Mouse (Mus musculus) C2C12 (cell line): ENCODE results near the gene Fscn2. TPM values are rescaled to one million over a fixed set of nuclear protein-coding genes. Genes with fewer than 3 reads are reported as not detected.

ENCODE experiments used
- H3K27me3 ChIP-seq: one replicate; pipeline ENCODE4 v1.6.1; 2011; ENCODE audit not compliant: control insufficient read depth, insufficient read depth, insufficient read length
- H3K36me3 ChIP-seq: one replicate; pipeline ENCODE4 v1.6.1; 2011; ENCODE audit not compliant: control insufficient read depth, insufficient read depth
- H3K4me3 ChIP-seq: one replicate; pipeline ENCODE4 v1.5.1; 2011; ENCODE audit warnings: mild to moderate bottlenecking, control low read depth; ENCODE audit not compliant: poor library complexity, insufficient read depth, severe bottlenecking
- H3K79me2 ChIP-seq: one replicate; pipeline ENCODE4 v1.6.1; 2011; ENCODE audit not compliant: control insufficient read depth, insufficient read depth
- H3K79me3 ChIP-seq: one replicate; pipeline ENCODE4 v1.6.1; 2011; ENCODE audit warnings: low read depth, control low read depth
- H3ac ChIP-seq: one replicate; pipeline ENCODE3; 2011; ENCODE audit warnings: low read depth; ENCODE audit not compliant: control insufficient read depth, insufficient read length
- CEBPB ChIP-seq: IDR thresholded peaks from one replicate; pipeline ENCODE4 v1.6.1; 2011; ENCODE audit warnings: low read depth, mild to moderate bottlenecking, control low read depth, moderate library complexity
- CTCF ChIP-seq: IDR thresholded peaks from one replicate; pipeline ENCODE4 v1.5.1; 2011; ENCODE audit not compliant: control insufficient read depth, insufficient read depth, insufficient read length
- FOSL1 ChIP-seq: IDR thresholded peaks from one replicate; pipeline ENCODE4 v1.8.0; 2011; ENCODE audit warnings: mild to moderate bottlenecking, low read length; ENCODE audit not compliant: poor library complexity, insufficient read depth, severe bottlenecking
- MAX ChIP-seq: IDR thresholded peaks from one replicate; pipeline ENCODE4 v1.6.1; 2011; ENCODE audit warnings: mild to moderate bottlenecking, control low read depth
- MYOD1 ChIP-seq: IDR thresholded peaks from one replicate; pipeline ENCODE4 v1.6.1; 2011; ENCODE audit warnings: low read depth; ENCODE audit not compliant: control insufficient read depth, insufficient read length
- MYOG ChIP-seq: IDR thresholded peaks from one replicate; pipeline ENCODE4 v1.6.1; 2011; ENCODE audit not compliant: control insufficient read depth, insufficient read length; ENCODE audit errors: extremely low read depth
- USF1 ChIP-seq: IDR thresholded peaks from one replicate; pipeline ENCODE4 v1.6.1; 2011; ENCODE audit warnings: low read depth, mild to moderate bottlenecking, control low read depth, moderate library complexity
- polyA plus RNA-seq: library from polyadenylated mRNA; unstranded; fragments of >200 nt; fragmentation: generic; extraction: Trizol; gene quantifications from one replicate; pipeline ENCODE4 v1.2.1, GENCODE M21; 2012; ENCODE audit warnings: missing spikeins

Gene Fscn2
- polyA plus RNA-seq, 1 experiment: 0.25 TPM

GRCm38 (mm10) chr11:120366443-120367027, 5.2 kb downstream of the Fscn2 start:
- Histone ChIP-seq H3K79me3 (no peaks in the 10 kb centered on the region), H3K36me3 (peaks cover 9% of the 10 kb centered on the region)
- TF ChIP-seq MYOD1: peak; percentile 63
- TF ChIP-seq CTCF: no peak

GRCm38 (mm10) chr11:120369656-120370055, 8.3 kb downstream of the Fscn2 start:
- Histone ChIP-seq H3K27me3 (no peaks in the 10 kb centered on the region), H3K79me3 (no peaks in the 10 kb centered on the region), H3K4me3 (no peak overlapping the region), H3K79me2 (no peaks in the 10 kb centered on the region), H3K36me3 (peaks cover 25% of the 10 kb centered on the region), H3ac (no peak overlapping the region)
- TF ChIP-seq MAX (no peak), CTCF (peak; percentile 80)

More at GRCm38 (mm10) chr11:120366443-120367027, 5.2 kb downstream of the Fscn2 start:
- H3ac ChIP-seq: no peak overlapping the region
- no peaks in the 10 kb centered on the region for H3K27me3 ChIP-seq
- H3K4me3 ChIP-seq: no peak overlapping the region
- H3K79me2 ChIP-seq: no peaks in the 10 kb centered on the region

DNA sequence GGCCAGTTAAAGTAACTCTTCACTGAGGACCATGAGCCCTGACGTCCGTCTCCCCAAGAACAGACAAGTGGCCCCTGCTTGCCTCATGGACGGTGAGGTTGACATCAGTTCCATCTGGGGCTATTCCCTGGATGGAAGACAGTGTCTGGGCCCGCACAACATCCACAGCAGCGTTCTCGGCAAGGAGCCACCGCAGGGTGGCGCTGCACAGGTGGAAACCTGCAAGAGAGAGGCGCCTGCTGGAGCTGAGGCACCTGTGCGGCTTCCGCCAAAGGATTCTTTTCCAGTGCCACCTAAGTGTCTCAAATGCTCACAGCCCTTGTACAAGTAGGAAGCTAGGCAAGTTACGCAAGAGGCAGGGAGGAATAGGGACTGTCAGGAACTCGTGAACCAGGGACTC, 11.7 kb downstream of the Fscn2 start:
- TF ChIP-seq CEBPB (peak; percentile 34), CTCF (no peak)
- H3K27me3 ChIP-seq: no peaks in the 10 kb centered on the region
- H3K36me3 ChIP-seq: peaks cover 44% of the 10 kb centered on the region
- H3K79me3 ChIP-seq: peaks cover 2% of the 10 kb centered on the region
- H3ac ChIP-seq: no peak overlapping the region
- H3K4me3 ChIP-seq: no peak overlapping the region
- peaks cover 18% of the 10 kb centered on the region for H3K79me2 ChIP-seq

- Histone ChIP-seq H3K79me2 (peaks cover 20% of the 10 kb centered on the region), H3K79me3 (peaks cover 4% of the 10 kb centered on the region), H3K4me3 (no peak overlapping the region), H3K27me3 (no peaks in the 10 kb centered on the region), H3ac (no peak overlapping the region), H3K36me3 (peaks cover 44% of the 10 kb centered on the region)
- TF ChIP-seq FOSL1: no peak
These were observed 12.7 kb downstream of the Fscn2 start for GRCm38 (mm10) chr11:120373820-120374586.

DNA sequence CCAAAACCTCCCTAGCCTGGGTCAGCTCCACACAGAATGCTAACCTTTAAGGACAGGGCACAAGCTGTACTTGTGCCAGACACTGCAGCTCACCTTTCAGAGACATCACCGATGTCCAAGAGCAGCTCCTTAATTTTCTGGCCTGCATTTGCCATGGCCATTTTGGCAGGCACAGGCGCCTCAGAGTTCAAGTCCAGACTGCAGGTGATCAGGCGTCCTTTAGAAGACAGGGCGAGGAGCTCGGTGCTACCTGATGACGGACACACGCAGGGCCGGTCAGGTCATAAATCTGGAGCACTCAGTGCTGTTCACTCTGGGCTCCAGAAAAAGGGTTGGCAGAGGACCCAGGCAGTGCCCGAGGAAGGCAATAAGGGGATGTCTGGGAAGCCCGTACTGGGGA, 14.0 kb downstream of the Fscn2 start:
- Histone ChIP-seq H3K4me3 (no peak overlapping the region), H3K36me3 (peaks cover 45% of the 10 kb centered on the region), H3ac (no peak overlapping the region), H3K27me3 (no peaks in the 10 kb centered on the region), H3K79me3 (peaks cover 4% of the 10 kb centered on the region), H3K79me2 (peaks cover 20% of the 10 kb centered on the region)
- TF ChIP-seq MYOG: no peak
- no peak for TF ChIP-seq USF1
- no peak for TF ChIP-seq MYOD1
- no peak for TF ChIP-seq CEBPB
- TF ChIP-seq FOSL1: no peak
- no peak for TF ChIP-seq MAX
- TF ChIP-seq CTCF: no peak

DNA sequence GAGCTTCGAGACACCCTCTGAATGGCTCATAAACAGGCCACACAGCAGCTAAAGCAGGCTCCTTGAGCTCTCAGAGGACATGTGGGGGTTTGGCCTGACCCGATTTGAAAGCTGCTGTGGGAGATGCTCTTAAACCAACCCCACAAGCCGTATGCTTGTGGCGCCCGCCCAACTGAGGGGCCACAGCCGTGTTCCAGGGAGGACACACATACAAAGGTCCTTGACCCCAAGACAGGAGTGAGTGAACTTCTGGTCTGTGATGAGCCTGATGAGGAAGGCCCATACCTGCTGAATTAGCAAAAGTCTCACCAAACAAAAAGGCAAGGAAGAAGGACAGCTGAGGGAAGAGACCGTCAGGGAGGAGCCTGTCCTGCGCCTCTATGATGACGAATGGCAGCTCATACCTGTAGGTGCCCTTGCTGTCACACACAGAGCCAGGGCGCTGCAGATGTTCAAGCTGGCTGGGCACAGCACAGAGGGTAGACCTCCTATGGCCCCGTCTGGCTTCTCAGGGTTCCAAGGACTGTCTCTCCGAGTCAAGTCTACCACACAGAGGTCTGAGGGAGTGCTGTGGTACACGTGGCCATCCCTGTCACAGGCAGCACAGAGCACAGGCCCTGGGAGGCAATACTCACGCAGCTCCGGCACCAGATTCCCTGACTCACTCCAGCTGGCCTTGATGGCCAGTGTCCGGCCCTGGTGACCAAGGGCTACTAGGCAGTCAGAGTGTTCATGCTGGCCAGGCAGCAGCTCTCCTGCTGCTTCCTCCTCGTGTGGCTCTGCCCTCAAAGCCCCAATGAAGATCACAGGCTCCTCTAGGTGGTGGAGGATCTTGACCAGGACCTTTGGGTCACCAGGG, 15.2 kb downstream of the Fscn2 start:
- H3K79me2 ChIP-seq: peaks cover 20% of the 10 kb centered on the region
- H3ac ChIP-seq: peak overlapping the region; percentile 14
- peaks cover 4% of the 10 kb centered on the region for H3K79me3 ChIP-seq
- H3K4me3 ChIP-seq: no peak overlapping the region
- no peaks in the 10 kb centered on the region for H3K27me3 ChIP-seq
- peaks cover 57% of the 10 kb centered on the region for H3K36me3 ChIP-seq
- TF ChIP-seq CTCF (no peak), CEBPB (no peak), FOSL1 (no peak), MAX (no peak), USF1 (no peak), MYOG (no peak)
